Comparison of ENCODE assay signal across 11 mouse cellular contexts in genomic region chr11:98988260-98988659, GRCm38 (mm10). TPM values are rescaled to one million over a fixed set of nuclear protein-coding genes. Genes with fewer than 3 reads are reported as not detected.
"Had no signal": no experiment of that assay in that cellular context is flagged by ENCODE, and none has a peak within 500 bp of the region (broad histone marks: within the 10 kb centered on the region; RNA-seq: fewer than 3 reads in every experiment).

No protein-coding gene starts in this region.

RNA-seq across cellular contexts. Expression of gene Gjd3, which starts 5.4 kb away (rescaled TPM):
- total RNA-seq: common myeloid progenitor, adult 5-6 weeks; gastrocnemius, adult 18-20 months; gastrocnemius, adult 2 months; gastrocnemius, adult 8-10 months; gastrocnemius, postnatal 10 days; gastrocnemius, postnatal 14 days; gastrocnemius, postnatal 25 days; gastrocnemius, postnatal 36 days had no signal
- polyA plus RNA-seq: embryonic facial prominence, embryonic 10.5 days; erythroblast, embryonic 14.5 days; forebrain, embryonic 13.5 days had no signal
